Mouse (Mus musculus) hindbrain, embryonic 12.5 days (tissue): ENCODE data around the gene Il22ra2. TPM values are rescaled to one million over a fixed set of nuclear protein-coding genes. Genes with fewer than 3 reads are reported as not detected.

Experiments used
- ATAC-seq: fragments of 200-750 bp; cut with Nextera tagmentation; 2 replicates; pipeline ENCODE4 v1.8.0; 2017; ENCODE audit warnings: moderate TSS enrichment; ENCODE audit not compliant: low FRiP score
- H3K27ac ChIP-seq: fragments of 300-500 bp; sonication (generic); 2 replicates; pipeline ENCODE4 v1.5.1; 2016; ENCODE audit warnings: mild to moderate bottlenecking
- H3K27me3 ChIP-seq: fragments of 300-500 bp; sonication (generic); 2 replicates; pipeline ENCODE4 v1.6.1; 2016; ENCODE audit warnings: mild to moderate bottlenecking
- H3K36me3 ChIP-seq: fragments of 300-500 bp; sonication (generic); 2 replicates; pipeline ENCODE4 v1.6.1; 2016; ENCODE audit warnings: mild to moderate bottlenecking
- H3K4me1 ChIP-seq: fragments of 300-500 bp; sonication (generic); 2 replicates; pipeline ENCODE4 v1.6.1; 2016
- H3K4me2 ChIP-seq: fragments of 300-500 bp; sonication (generic); replicated peaks from 2 replicates; pipeline ENCODE4 v1.6.1; 2016; ENCODE audit warnings: mild to moderate bottlenecking
- H3K4me3 ChIP-seq: fragments of 300-500 bp; sonication (generic); 2 replicates; pipeline ENCODE4 v1.5.1; 2016; ENCODE audit warnings: mild to moderate bottlenecking
- H3K9ac ChIP-seq: fragments of 300-500 bp; sonication (generic); 2 replicates; pipeline ENCODE4 v1.6.1; 2016; ENCODE audit warnings: mild to moderate bottlenecking, moderate library complexity
- H3K9me3 ChIP-seq: fragments of 300-500 bp; sonication (generic); replicated peaks from 2 replicates; pipeline ENCODE4 v1.6.1; 2016; ENCODE audit warnings: mild to moderate bottlenecking
- WGBS: fragments of 180-500 bp; shearing (Covaris S2); methylation state at CpG from one replicate; pipeline ENCODE4 v1.1.7; 2016; 5-methylcytosine and 5-hydroxymethylcytosine counted together
- polyA plus RNA-seq: library from polyadenylated mRNA; unstranded; fragments of >200 nt; fragmentation: Nextera tagmentation; extraction: Ambion mirVana; gene quantifications from 2 replicates; pipeline ENCODE4 v1.2.1, GENCODE M21; 2016

Il22ra2 gene
- not detected in 2 replicates for polyA plus RNA-seq

DNA sequence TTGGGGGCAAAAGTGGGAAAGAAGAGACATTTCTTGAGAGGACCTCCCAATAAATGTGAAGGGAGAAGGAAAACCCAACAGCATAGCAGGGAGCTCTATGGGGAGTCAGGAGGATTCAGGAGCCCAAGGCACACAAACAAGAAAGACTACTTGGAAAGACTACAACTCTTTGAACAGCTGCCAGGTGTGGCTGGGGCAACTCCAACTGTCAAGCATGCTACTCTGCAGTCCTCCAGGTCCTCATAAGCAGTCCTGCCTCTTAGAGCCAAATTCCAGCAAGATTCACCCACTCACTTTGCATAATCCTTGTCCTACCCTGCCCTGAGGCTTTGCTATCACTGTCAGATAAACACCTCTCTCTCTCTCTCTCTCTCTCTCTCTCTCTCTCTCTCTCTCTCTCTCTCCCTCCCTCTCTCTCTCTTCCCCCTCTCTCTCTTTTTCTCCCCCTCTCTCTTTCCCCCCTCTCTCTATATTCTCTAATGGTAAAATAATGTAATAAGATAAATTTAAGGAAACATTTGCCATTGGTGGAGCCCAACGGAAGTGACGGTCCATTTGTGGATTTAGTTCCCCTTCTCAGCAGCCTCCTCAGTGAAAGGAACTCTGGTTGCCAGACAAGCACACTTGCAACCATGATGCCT is at the start of gene Il22ra2:
TSS of gene Il22ra2 (plus strand) at position 591 of the 641 bp plus-strand sequence.
- whole genome bisulfite sequencing, result 98% methylated on average over 2 of the region's 2 CpGs
- Histone ChIP-seq H3K4me1 (no peaks in the 10 kb centered on the region), H3K9me3 (no peaks in the 10 kb centered on the region), H3K4me3 (no peak within 1 kb of the TSS), H3K27me3 (no peaks in the 10 kb centered on the region), H3K4me2 (no peak within 1 kb of the TSS), H3K9ac (no peak within 1 kb of the TSS), H3K36me3 (no peaks in the 10 kb centered on the region), H3K27ac (no peak within 1 kb of the TSS)
- no peak for ATAC-seq

DNA sequence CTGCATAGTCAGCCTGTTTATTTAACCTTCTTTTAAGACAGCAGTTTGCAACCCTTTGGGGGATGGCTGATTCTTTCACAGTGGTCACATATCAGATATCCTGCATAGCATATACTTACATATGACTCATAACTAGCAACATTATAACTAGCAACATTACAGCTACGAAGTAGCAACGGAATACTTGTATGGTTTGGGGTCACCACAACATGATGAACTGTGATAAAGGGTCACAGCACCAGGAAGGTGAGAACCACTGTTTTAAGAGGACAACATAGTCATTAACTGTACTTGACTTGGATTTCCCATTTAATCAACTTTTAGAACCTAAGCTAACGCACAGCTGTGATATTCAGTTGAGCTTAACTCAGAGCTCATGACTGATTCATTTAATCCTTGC is 44.2 kb upstream of the Il22ra2 start:
- Histone ChIP-seq H3K9ac (no peak overlapping the region), H3K4me3 (no peak overlapping the region), H3K27me3 (no peaks in the 10 kb centered on the region), H3K9me3 (no peaks in the 10 kb centered on the region), H3K27ac (no peak overlapping the region), H3K4me2 (no peak overlapping the region), H3K36me3 (no peaks in the 10 kb centered on the region), H3K4me1 (no peaks in the 10 kb centered on the region)
- WGBS, result 92% methylated on average over 3 of the region's 3 CpGs
- no peak for ATAC-seq

DNA sequence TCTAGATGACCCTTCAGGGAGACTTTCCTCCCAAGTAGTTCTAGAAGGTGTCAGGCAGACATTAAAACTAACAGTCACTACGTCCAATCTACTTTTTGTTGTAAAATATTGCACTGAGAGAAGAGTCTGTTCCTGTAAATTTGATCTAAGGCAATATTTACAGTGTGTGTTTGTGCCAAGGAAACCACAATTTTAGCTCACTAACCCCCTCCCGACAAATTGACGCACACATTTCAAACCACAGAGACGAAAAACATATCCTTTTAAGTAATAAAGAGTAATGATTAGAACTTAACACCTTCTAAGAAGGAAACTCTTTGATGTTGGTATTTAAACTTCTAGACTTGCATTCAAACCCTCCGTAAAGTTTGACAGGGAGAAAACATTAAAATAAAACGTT is 43.8 kb upstream of the Il22ra2 start:
- Histone ChIP-seq H3K4me1 (no peaks in the 10 kb centered on the region), H3K27ac (no peak overlapping the region), H3K4me2 (no peak overlapping the region), H3K9me3 (no peaks in the 10 kb centered on the region), H3K27me3 (no peaks in the 10 kb centered on the region), H3K4me3 (no peak overlapping the region), H3K36me3 (no peaks in the 10 kb centered on the region), H3K9ac (no peak overlapping the region)
- ATAC-seq, result no peak
- WGBS, result 89% methylated on average over 6 of the region's 6 CpGs

DNA sequence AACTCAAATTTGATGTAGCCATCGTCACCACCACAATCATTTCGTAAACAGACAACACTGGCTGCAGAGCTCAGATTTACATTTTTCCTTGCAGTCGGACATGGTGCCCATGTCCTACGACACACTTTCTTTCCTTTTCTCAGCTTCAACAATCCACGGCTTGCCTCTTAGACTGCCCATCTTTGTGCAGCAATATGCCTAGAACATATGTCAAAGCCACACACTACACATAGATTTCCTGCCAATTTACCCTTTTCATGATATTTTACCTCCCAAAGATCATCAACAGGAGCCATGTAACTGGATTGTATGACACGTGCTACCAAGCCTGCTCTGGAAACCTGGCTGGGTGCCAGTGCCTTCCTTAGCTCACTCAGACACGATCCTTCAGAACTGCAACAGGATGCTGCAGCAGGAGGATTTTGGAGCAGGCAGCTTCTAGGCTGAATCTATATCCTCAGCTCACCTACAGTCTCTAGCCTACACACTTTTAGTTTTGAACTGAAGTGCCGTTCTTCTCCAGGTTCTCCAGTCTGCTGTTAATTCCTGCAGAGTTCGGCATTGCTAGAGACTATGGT is 43.3 kb upstream of the Il22ra2 start:
- WGBS, result 78% methylated on average over 9 of the region's 9 CpGs
- no peak for ATAC-seq
- Histone ChIP-seq H3K27ac (no peak overlapping the region), H3K36me3 (no peaks in the 10 kb centered on the region), H3K4me3 (no peak overlapping the region), H3K9me3 (no peaks in the 10 kb centered on the region), H3K4me2 (no peak overlapping the region), H3K4me1 (no peaks in the 10 kb centered on the region), H3K9ac (no peak overlapping the region), H3K27me3 (no peaks in the 10 kb centered on the region)

DNA sequence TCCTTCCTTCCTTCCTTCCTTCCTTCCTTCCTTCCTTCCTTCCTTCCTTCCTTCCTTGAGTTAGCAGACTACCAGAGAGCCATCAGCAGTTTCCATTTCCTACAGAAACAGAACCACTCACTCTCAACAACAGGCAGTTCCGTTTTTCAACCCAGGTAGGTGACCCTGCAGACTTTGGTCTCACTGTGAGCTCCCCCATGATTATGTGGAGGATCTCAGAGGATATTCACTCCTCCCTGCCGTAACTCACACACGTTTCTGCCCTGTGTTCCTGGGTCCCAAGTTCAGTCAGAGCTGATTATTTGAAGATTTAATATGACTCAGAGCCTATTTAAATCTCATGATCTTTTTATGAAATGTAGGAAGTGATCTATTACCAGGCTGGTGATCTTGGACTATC is 41.1 kb upstream of the Il22ra2 start:
- Histone ChIP-seq H3K9ac (no peak overlapping the region), H3K27ac (no peak overlapping the region), H3K4me2 (no peak overlapping the region), H3K36me3 (no peaks in the 10 kb centered on the region), H3K27me3 (no peaks in the 10 kb centered on the region), H3K9me3 (no peaks in the 10 kb centered on the region), H3K4me1 (no peaks in the 10 kb centered on the region), H3K4me3 (no peak overlapping the region)
- WGBS, result 69% methylated on average over 3 of the region's 3 CpGs
- ATAC-seq, result no peak

DNA sequence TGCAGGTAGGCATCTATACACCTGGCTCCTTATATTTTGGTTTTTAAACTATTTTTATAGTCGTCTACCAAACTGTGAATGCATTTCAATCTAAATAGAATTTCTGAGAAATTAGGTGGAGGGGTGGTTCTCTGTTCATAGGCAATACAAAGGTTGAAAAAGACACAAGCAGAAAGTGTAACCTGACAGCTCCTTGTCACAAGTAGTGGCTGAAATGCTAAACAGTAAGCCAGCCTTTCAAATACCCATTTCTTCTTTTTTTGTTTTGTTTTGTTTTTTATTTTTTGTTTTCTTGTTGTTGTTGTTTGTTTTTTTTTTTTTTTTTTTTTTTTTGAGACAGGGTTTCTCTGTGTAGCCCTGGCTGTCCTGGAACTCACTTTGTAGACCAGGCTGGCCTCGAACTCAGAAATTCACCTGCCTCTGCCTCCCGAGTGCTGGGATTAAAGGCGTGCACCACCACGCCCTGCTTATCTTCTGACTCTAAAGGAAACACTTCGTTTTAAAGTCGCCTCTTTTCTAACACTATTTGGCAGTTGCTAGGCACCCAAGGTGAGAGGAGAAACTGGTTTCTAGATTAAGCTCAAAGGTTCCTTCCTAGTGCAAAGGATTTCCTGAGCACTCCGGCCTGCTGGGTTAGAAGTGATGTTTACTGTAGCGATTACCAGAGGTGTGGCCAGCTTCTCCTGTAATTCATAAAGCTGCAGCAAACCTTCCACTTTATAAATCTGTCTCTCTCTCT is 39.8 kb upstream of the Il22ra2 start:
- no peaks in the 10 kb centered on the region for H3K36me3 ChIP-seq
- no peak for ATAC-seq
- H3K27ac ChIP-seq, result no peak overlapping the region
- H3K4me2 ChIP-seq, result no peak overlapping the region
- H3K27me3 ChIP-seq, result no peaks in the 10 kb centered on the region
- 83% methylated on average over 9 of the region's 9 CpGs for WGBS
- H3K9me3 ChIP-seq, result no peaks in the 10 kb centered on the region
- H3K4me3 ChIP-seq, result no peak overlapping the region
- H3K9ac ChIP-seq, result no peak overlapping the region
- H3K4me1 ChIP-seq, result no peaks in the 10 kb centered on the region

DNA sequence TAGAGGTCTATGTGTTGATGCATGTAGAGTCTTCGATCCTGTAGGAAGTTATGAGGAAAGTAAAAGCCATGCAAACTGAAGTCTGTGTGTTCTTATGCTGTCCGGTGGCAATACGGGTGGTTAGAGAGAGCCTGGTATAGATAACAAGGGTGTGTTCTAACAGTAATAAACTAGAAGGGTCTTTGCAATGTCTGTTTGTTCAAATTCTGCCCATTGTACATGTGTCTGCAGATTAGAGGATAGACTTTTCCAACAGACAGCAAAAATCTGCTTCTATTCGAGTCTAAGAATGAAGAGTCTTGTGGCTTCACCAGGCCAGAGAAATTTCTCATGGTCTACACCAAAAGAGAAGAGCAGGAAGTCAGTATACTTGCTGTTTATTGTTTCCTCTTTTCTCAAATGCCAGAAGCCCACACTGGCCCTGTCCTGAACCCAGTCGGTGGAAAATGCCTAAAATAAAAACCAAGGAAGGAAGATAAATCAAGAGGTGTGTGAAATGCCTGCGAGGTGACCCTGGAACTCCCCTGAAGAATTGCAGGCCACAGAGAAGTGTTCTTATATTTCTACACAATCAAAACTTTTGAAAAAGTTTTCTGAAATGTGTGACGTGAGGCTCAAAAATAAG is 38.9 kb upstream of the Il22ra2 start:
- 80% methylated on average over 7 of the region's 7 CpGs for WGBS
- H3K9me3 ChIP-seq, result no peaks in the 10 kb centered on the region
- no peaks in the 10 kb centered on the region for H3K36me3 ChIP-seq

DNA sequence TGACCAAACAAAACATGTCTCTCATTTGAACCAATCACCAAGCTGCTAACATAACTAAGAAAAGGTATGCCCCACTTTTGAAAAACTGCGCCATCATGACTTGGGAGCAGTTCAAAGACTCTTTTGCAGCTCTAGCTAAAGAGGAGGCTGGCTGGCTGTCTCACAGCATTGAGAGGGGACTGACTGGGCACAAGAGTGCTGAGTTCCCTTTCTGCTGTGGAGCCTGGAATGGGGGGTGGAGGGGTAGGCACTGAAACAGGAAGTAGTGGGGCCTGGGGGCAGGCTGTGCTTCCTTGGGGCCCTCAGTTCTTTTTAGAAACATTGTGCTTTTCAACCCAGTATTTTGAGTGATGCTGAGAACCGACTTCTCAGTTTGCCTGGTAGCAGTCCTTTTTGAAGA is 37.7 kb upstream of the Il22ra2 start:
- whole genome bisulfite sequencing, result 78% methylated on average over 2 of the region's 2 CpGs
- H3K4me3 ChIP-seq, result no peak overlapping the region
- no peak for ATAC-seq
- H3K9ac ChIP-seq, result no peak overlapping the region
- no peaks in the 10 kb centered on the region for H3K27me3 ChIP-seq
- H3K9me3 ChIP-seq, result no peaks in the 10 kb centered on the region
- H3K4me2 ChIP-seq, result no peak overlapping the region
- no peaks in the 10 kb centered on the region for H3K36me3 ChIP-seq
- H3K4me1 ChIP-seq, result no peaks in the 10 kb centered on the region
- no peak overlapping the region for H3K27ac ChIP-seq

More for the DNA sequence above, 38.9 kb upstream of the Il22ra2 start:
- H3K27me3 ChIP-seq, result no peaks in the 10 kb centered on the region
- H3K9ac ChIP-seq, result no peak overlapping the region
- H3K4me2 ChIP-seq, result no peak overlapping the region
- no peak overlapping the region for H3K4me3 ChIP-seq
- ATAC-seq, result no peak
- H3K4me1 ChIP-seq, result no peaks in the 10 kb centered on the region
- no peak overlapping the region for H3K27ac ChIP-seq

DNA sequence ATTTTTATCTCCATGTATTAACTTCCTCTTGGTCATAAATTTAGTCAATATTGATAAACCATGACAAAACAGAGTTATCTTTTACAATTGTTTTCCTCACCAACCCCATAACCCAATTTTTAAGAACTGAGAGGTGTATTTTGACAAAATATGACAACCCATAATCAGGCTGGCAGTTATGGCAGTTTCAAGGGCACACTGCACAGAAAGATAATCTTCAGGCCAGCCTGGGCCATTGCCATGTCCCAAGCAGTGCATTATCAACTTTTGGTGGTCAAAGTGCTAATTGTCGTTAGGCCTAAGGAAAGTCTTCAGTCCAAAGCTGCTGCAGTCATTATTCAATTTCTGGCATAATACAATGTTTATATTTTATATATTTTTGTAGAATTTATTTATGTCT is 37.0 kb upstream of the Il22ra2 start:
- WGBS, result 92% methylated on average over 1 of the region's 1 CpGs
- Histone ChIP-seq H3K4me1 (no peaks in the 10 kb centered on the region), H3K4me3 (no peak overlapping the region), H3K9ac (no peak overlapping the region), H3K36me3 (no peaks in the 10 kb centered on the region), H3K4me2 (no peak overlapping the region), H3K9me3 (no peaks in the 10 kb centered on the region), H3K27ac (no peak overlapping the region), H3K27me3 (peaks cover 4% of the 10 kb centered on the region; the same call in 1 of the 2 replicates)
- no peak for ATAC-seq

DNA sequence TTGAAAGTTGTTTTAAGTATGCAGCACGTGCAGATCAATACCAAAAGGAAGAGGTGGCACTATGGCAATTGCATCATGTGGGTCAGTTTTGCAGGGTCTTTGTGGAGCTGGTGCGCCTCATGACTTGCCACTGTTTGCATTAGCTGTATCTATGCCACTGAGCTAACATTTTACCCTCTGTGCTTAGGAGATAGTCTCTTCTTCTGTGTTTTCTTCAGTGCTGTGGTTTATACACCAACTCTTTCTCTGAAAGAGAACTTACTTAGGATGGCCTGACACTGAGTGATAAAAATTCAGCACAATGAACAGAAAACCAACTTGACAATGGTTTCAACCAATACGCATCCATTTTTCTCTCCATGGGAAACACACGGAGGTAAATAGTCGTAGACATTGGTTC is 35.9 kb upstream of the Il22ra2 start:
- WGBS, result 90% methylated on average over 5 of the region's 5 CpGs
- Histone ChIP-seq H3K4me3 (no peak overlapping the region), H3K36me3 (no peaks in the 10 kb centered on the region), H3K27me3 (peaks cover 8% of the 10 kb centered on the region; the same call in 1 of the 2 replicates), H3K4me1 (no peaks in the 10 kb centered on the region), H3K27ac (no peak overlapping the region), H3K4me2 (no peak overlapping the region), H3K9me3 (no peaks in the 10 kb centered on the region), H3K9ac (no peak overlapping the region)
- no peak for ATAC-seq

DNA sequence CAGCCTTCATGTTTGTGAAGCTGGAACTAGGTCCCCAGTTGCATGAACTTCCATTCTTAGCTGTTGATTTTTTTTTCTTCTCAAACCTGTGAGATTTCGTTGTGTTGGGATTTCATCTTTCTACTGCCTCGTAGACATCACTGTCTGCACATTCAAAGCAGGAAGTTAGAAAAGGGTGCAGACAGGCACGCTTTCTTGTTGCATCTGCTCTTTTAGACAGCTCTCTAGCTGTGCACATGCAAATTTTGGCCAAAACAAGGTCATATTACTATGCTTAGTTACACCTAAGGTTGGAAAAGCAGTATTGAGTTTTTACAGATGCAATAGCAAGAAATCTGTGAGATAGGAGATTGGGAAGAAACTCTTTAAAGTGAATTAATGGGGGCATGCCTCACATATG is 34.5 kb upstream of the Il22ra2 start:
- peaks cover 8% of the 10 kb centered on the region; the same call in 1 of the 2 replicates for H3K27me3 ChIP-seq
- H3K9me3 ChIP-seq, result no peaks in the 10 kb centered on the region
- no peaks in the 10 kb centered on the region for H3K36me3 ChIP-seq
- no peak overlapping the region for H3K27ac ChIP-seq
- no peak overlapping the region for H3K9ac ChIP-seq
- no peaks in the 10 kb centered on the region for H3K4me1 ChIP-seq
- no peak for ATAC-seq
- WGBS, result 85% methylated on average over 3 of the region's 3 CpGs
- H3K4me2 ChIP-seq, result no peak overlapping the region
- no peak overlapping the region for H3K4me3 ChIP-seq

DNA sequence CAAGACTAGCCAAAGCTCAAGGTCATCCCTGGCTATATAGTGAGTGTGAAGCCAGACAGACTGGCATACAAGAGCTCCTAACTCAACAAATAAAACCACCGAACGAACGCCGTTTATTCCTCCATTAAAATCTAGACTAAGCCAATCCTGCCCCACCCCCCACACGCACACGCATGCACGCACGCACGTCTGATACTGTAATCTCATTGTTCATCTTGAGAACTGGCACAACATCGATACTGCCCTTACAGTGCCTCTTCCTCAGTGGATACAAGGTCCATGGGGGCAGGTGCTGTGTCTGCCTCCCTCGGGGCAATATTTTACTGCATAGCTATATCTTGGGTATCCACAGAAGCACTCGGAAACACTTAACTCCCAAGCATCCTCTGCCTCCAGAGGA is 32.2 kb upstream of the Il22ra2 start:
- Histone ChIP-seq H3K36me3 (no peaks in the 10 kb centered on the region), H3K27ac (no peak overlapping the region), H3K27me3 (peaks cover 8% of the 10 kb centered on the region; the same call in 1 of the 2 replicates), H3K4me3 (no peak overlapping the region), H3K4me1 (peaks cover 13% of the 10 kb centered on the region), H3K9me3 (no peaks in the 10 kb centered on the region), H3K9ac (no peak overlapping the region), H3K4me2 (no peak overlapping the region)
- WGBS, result 87% methylated on average over 12 of the region's 12 CpGs
- ATAC-seq, result no peak
